Mouse (Mus musculus) cortical plate, adult 2 months (tissue): ENCODE measurements at regions not wholly inside any gene's neighbourhood (a gene's known extent, or its start where the extent isn't known, plus 50 kb on each side); places are given as distances from the start of the nearest gene placed in this dataset.

Experiments used
- CTCF ChIP-seq: fragments of 200-500 bp; IDR thresholded peaks from 2 replicates; pipeline ENCODE4 v1.5.1; 2011; ENCODE audit warnings: mild to moderate bottlenecking, control low read depth, low read length; ENCODE audit not compliant: insufficient read depth; ENCODE audit errors: extremely low read depth
- POLR2A ChIP-seq: fragments of 200-500 bp; IDR thresholded peaks from 2 replicates; pipeline ENCODE4 v1.6.1; 2011; ENCODE audit warnings: mild to moderate bottlenecking, low read length, control low read depth; ENCODE audit not compliant: insufficient read depth; ENCODE audit errors: extremely low read depth

DNA sequence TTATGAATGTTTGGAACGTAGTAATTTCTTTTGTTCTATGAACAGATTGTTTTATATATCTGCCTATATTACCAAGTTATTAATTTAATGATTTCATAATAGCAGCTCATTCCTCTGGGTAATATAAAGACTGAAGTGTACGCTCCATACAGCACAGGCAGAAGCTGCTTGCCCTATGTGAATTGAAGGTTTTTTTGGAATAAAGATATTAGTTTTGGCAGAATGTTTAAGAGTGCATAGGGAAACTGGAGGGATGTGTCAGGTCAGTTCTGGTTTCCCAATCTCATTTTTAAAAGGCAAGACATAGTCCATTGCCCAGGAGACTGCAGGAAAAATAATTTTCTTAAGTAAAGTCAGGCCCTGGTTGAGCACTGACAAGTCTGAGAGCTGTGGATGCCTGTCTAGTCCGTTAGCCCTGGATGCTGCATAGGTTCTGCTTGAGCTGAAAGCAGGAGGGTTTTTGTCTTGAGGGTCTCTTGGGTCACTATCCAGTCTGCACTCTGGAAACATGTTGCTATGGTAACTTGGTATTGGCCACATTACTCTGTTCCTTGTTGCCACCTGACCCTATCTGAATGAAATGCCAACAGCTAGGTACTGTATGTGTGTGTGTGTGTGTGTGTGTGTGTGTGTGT is 516.3 kb upstream of the Fam160b2 start:
- TF ChIP-seq POLR2A (no peak), CTCF (no peak)
